Mouse (Mus musculus): ENCODE measurements around the gene Ipo8. TPM values are rescaled to one million over a fixed set of nuclear protein-coding genes. Genes with fewer than 3 reads are reported as not detected.
A peak's percentile ranks its signal among the peaks of the same experiment; 100 is the strongest.

Ipo8 gene
- 27.1 and 27.5 TPM in 2 replicates for polyA plus RNA-seq (2016; fragmentation: Nextera tagmentation; extraction: Ambion mirVana)

DNA sequence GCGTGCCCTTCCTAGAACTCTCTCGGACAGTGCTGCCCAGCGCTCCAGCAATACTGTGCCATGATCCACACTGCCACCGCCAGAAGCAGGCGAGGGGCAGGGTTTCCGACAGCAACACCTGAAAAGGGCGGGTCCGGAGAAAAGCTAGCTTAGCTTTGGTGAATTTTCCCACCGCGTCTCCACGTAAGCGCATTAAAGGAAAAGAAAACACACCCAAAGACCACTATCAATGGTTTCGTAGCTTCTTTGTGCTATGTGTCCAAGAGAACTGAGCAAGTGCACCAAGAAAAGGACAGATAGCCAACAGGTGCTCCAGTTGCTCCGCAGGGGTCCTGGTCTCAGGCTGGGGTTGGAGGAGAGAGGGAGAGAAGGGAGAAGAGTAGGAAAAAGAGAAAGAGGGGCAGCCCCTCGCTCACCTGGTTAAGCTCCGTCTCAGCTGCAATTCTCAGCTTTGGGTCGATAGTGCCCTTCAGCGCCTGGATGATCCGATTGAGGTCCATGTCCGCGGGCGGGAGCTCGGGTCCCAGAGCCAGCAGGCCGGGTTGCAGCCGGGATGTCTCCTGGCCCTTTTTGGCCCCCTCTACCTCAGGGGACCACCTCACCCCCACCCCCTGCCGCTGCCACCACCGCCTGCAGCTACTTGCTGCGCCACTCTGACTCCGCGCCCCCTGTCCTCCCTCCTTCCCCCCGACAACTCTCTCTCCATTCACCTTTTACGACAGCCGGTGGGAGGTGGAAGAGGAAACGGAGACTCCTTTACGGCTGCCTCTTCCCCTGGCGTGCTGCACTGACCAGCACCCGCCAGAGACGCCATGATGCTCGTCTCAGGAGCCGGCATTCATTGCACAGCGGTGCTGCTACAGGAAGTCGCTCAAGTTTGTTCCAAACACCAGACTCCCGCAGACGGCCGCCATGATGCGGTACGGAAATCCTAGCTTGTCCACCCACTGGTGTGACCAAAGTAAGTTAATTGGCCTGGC is at the start of gene Ipo8:
Ipo8 (minus strand) TSS at position 720 of the 980 bp plus-strand sequence.
- H3K4me3 ChIP-seq = peak within 1 kb of the TSS; percentile 83
- no peaks in the 10 kb centered on the region for H3K9me3 ChIP-seq (replicated peaks)
- H3K4me2 ChIP-seq (replicated peaks) = peak within 1 kb of the TSS; percentile 94
- H3K9ac ChIP-seq = peak within 1 kb of the TSS; percentile 69
- H3K27me3 ChIP-seq = no peaks in the 10 kb centered on the region
- H3K36me3 ChIP-seq = no peaks in the 10 kb centered on the region
- H3K27ac ChIP-seq = no peak within 1 kb of the TSS
- under 1% methylated on average over 47 of the region's 47 CpGs for WGBS
- ATAC-seq (ENCODE audit: low FRiP score) = peak; percentile 98
- H3K4me1 ChIP-seq = peaks cover 15% of the 10 kb centered on the region

DNA sequence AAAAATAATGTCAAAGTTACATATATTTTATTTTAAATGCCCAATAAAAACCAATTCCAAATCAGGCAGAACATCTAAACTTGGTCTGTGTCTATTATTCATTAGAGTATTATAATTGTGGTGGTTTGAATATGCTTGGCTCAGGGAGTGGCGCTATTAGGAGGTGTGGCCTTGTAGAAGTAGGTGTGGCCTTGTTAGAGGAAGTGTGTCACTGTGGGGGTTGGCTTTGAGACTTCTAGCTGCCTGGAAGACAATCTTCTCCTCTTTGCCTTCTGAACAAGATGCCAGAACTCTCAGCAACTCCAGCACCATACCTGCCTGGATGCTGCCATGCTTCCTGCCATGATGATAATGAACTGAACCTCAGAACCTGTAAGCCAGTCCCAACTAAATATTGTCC is 42.6 kb upstream of the Ipo8 start:
- no peaks in the 10 kb centered on the region for H3K4me1 ChIP-seq
- no peak overlapping the region for H3K9ac ChIP-seq
- no peak overlapping the region for H3K4me2 ChIP-seq (replicated peaks)
- no peak overlapping the region for H3K27ac ChIP-seq
- H3K27me3 ChIP-seq = no peaks in the 10 kb centered on the region
- no peak overlapping the region for H3K4me3 ChIP-seq
- 88% methylated on average over 1 of the region's 1 CpGs for WGBS
- no peak for ATAC-seq (ENCODE audit: low FRiP score)
- H3K9me3 ChIP-seq (replicated peaks) = no peaks in the 10 kb centered on the region
- no peaks in the 10 kb centered on the region; the same call in 1 of the 2 replicates for H3K36me3 ChIP-seq

DNA sequence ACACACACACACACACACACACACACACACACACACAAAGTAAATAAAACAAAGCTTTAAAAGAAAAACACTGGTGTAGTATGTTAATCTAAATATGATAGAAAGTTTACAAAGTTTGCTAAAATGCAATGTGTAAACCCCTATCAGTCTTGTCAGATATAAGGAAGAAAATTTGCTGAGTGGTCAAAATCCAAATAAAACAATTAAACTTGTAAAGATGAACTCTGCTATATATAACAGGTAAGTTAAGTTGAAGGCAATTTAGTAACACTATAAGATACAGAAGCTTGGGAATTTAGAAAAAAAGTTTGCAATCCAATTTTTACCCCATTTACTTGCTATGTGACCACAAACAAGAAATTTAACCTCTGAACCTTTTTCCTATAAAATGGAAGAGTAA is 14.4 kb upstream of the Ipo8 start:
- H3K4me3 ChIP-seq = no peak overlapping the region
- H3K36me3 ChIP-seq = peaks cover 2% of the 10 kb centered on the region; the same call in 1 of the 2 replicates
- H3K4me2 ChIP-seq (replicated peaks) = no peak overlapping the region
- no peak overlapping the region for H3K9ac ChIP-seq
- no peak for ATAC-seq (ENCODE audit: low FRiP score)
- no peak overlapping the region for H3K27ac ChIP-seq
- no peaks in the 10 kb centered on the region for H3K9me3 ChIP-seq (replicated peaks)
- H3K27me3 ChIP-seq = no peaks in the 10 kb centered on the region
- H3K4me1 ChIP-seq = no peaks in the 10 kb centered on the region

DNA sequence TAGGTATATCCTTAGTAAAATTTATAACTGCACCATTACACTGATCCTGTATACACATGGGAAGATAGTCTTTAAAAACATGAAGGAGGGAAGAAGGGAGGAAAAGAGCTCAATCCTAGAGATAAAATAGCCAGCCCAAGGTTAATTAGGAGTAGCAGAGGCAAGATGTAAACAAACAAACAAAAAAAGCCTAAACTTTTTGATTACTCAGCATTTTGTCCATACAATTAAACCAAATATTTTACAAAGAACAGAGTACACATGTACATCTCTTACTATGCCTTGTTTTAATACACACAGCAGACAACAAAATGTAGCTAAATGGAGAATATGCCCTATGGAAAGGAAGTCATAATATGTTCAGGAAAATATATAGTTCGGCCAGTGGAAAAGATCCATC is 10.5 kb upstream of the Ipo8 start:
- H3K4me1 ChIP-seq = no peaks in the 10 kb centered on the region
- no peaks in the 10 kb centered on the region for H3K27me3 ChIP-seq
- no peaks in the 10 kb centered on the region for H3K36me3 ChIP-seq
- no peak overlapping the region for H3K9ac ChIP-seq
- WGBS = 89% methylated on average over 1 of the region's 1 CpGs
- H3K4me2 ChIP-seq (replicated peaks) = no peak overlapping the region
- ATAC-seq (ENCODE audit: low FRiP score) = no peak
- H3K9me3 ChIP-seq (replicated peaks) = no peaks in the 10 kb centered on the region
- H3K27ac ChIP-seq = no peak overlapping the region
- no peak overlapping the region for H3K4me3 ChIP-seq

DNA sequence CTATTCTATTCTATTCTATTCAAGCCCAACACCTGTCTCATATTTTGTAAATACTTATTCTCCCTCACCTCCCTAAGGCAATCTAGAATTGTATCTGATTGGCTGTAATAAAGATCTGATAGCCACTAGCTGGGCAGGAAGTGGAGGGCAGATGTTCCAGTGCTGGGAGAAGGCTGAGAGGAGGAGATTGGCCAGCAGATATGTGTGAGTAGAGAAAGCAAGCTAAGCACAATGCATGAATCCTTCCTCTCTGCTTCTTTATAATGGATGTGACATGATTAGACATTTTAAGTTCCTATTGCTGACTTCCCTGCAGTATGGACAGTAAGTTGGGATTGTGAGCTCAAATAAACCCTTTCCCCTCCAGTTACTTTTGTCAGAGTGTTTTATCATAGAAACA is 7.2 kb upstream of the Ipo8 start:
- Histone ChIP-seq H3K36me3 (no peaks in the 10 kb centered on the region), H3K9me3 (replicated peaks) (no peaks in the 10 kb centered on the region), H3K4me1 (no peaks in the 10 kb centered on the region), H3K9ac (no peak overlapping the region), H3K27ac (no peak overlapping the region), H3K4me3 (no peak overlapping the region), H3K27me3 (no peaks in the 10 kb centered on the region), H3K4me2 (replicated peaks) (no peak overlapping the region)
- no peak for ATAC-seq (ENCODE audit: low FRiP score)

DNA sequence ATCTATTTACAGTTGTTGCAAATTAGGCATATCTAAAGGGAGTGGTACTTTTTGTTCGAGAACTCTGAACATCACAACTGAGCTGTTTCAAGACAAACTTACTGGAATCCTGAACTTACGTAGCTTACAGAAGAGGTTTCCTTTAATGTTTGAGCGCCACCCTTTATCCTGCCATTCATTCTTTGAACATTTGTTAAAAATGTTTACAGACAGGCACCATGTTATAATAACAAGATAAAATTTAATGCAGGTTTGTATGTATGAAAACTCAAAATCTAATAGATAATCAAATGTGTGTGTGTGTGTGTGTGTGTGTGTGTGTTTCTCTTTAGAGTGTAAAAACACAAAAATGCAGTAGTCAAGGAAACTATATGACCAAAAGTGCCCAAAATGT is 458 bp upstream of the Ipo8 start:
- WGBS = 34% methylated on average over 3 of the region's 3 CpGs
- Histone ChIP-seq H3K4me1 (peaks cover 15% of the 10 kb centered on the region), H3K9me3 (replicated peaks) (no peaks in the 10 kb centered on the region), H3K9ac (no peak overlapping the region), H3K36me3 (no peaks in the 10 kb centered on the region), H3K27ac (no peak overlapping the region), H3K4me3 (peak overlapping the region; percentile 83), H3K4me2 (replicated peaks) (peak overlapping the region; percentile 94), H3K27me3 (no peaks in the 10 kb centered on the region)
- ATAC-seq (ENCODE audit: low FRiP score) = no peak

DNA sequence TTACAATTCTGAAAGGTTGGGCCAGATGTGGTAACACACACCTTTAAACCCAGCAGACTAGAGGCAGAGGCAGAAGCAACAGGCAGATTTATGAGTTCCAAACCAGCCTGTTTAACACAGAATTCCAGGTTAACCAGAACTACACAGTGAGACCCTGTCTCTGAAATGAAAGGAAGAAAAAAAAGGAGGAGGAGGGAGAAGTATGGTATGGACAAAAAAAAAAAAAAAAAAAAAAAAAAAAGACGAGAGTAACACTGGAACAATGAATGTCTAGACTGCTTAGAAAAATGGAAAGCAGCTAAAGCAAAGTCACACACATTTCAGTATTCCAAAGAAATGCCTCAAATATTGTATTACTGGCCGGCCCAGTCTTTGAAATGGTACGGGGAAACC is 916 bp downstream of the Ipo8 start:
- WGBS = 1% methylated on average over 3 of the region's 3 CpGs
- Histone ChIP-seq H3K9ac (peak overlapping the region; percentile 69), H3K27ac (no peak overlapping the region), H3K4me2 (replicated peaks) (peak overlapping the region; percentile 94), H3K9me3 (replicated peaks) (no peaks in the 10 kb centered on the region), H3K4me3 (peak overlapping the region; percentile 83), H3K27me3 (no peaks in the 10 kb centered on the region), H3K36me3 (no peaks in the 10 kb centered on the region), H3K4me1 (peaks cover 15% of the 10 kb centered on the region)
- no peak for ATAC-seq (ENCODE audit: low FRiP score)

DNA sequence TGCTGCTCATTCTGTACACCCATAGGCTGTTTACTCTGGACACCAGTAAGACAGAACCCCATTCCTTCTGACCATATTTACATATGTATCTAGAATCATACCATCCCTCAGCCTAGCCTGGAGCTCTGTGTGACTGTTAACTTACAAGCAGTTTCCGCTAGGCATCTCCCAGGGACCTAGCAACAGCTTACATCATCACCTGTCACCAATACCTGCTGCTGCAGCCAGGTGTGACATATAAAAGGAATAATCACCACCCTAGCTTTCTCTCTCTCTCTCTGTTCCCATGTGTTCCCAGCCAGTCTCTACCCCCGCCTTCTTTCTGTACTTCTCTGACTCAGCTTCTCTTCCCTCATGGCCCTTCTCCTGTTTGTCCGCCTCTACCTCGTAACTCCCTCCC is 5.1 kb downstream of the Ipo8 start:
- H3K27ac ChIP-seq = no peak overlapping the region
- H3K9ac ChIP-seq = no peak overlapping the region
- 94% methylated on average over 4 of the region's 4 CpGs for WGBS
- H3K4me2 ChIP-seq (replicated peaks) = no peak overlapping the region
- H3K27me3 ChIP-seq = no peaks in the 10 kb centered on the region
- H3K36me3 ChIP-seq = peaks cover 15% of the 10 kb centered on the region
- no peak overlapping the region for H3K4me3 ChIP-seq
- peaks cover 15% of the 10 kb centered on the region for H3K4me1 ChIP-seq
- no peak for ATAC-seq (ENCODE audit: low FRiP score)
- H3K9me3 ChIP-seq (replicated peaks) = no peaks in the 10 kb centered on the region

DNA sequence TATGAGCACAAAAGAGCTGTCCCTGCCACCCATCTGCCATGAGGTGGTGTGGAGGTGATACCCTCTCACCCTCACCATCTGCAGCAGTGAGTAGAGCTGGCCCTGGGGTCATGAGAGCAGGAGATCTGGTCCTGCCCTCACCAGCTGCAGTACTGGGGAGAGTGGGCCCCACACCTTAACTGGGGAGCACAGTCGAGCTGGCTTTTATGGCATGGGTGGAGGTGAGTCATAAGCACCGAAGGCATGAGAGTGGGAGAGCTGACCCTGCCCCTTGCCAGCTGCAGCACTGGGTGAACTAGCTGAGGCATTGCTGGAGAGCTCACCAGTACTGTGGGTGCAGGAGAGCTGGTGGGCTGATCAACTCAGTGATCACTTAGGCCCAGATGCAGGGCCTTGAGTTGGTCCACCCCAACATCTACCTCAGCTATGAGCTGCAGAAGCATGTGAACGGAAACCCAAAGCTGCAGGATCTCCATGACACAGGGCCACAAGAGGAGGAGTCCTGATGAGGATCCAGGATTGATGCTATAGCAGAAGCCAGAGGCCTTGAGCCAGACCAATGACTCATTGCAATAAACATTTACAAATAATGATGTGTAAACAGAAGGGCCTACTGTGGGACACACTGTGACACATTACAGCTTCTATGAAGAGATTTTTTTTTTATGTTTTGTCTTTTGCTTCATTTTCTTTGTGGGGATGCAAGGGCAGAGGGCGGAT is 12.5 kb downstream of the Ipo8 start:
- 90% methylated on average over 4 of the region's 4 CpGs for WGBS
- Histone ChIP-seq H3K4me3 (no peak overlapping the region), H3K27me3 (no peaks in the 10 kb centered on the region), H3K4me1 (no peaks in the 10 kb centered on the region), H3K4me2 (replicated peaks) (no peak overlapping the region), H3K9ac (no peak overlapping the region), H3K9me3 (replicated peaks) (no peaks in the 10 kb centered on the region), H3K27ac (no peak overlapping the region), H3K36me3 (peaks cover 42% of the 10 kb centered on the region)
- ATAC-seq (ENCODE audit: low FRiP score) = no peak

DNA sequence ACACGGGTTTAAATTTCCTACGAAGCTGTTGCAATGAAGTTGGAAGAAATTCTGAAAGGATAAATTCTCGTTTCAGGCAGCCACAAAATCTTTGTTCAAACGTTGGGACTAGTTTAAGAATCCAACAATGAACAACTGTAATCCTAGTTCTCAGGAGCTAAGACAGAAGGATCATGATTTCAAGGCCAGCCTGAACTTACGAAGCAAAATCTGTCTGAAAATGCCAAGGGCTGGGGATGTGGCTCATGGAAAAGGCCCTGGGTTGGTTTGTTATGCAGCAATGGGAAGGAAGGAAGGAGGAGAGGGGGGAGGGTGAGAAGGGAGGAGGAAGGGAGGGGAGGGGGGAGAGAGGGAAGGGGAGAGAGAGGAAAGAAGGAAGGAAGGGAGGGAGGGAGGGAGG is 14.5 kb downstream of the Ipo8 start:
- Histone ChIP-seq H3K9me3 (replicated peaks) (no peaks in the 10 kb centered on the region), H3K4me3 (no peak overlapping the region), H3K9ac (no peak overlapping the region), H3K4me2 (replicated peaks) (no peak overlapping the region), H3K36me3 (peaks cover 45% of the 10 kb centered on the region), H3K4me1 (no peaks in the 10 kb centered on the region), H3K27me3 (no peaks in the 10 kb centered on the region), H3K27ac (no peak overlapping the region)
- ATAC-seq (ENCODE audit: low FRiP score) = no peak
- WGBS = 88% methylated on average over 5 of the region's 5 CpGs

DNA sequence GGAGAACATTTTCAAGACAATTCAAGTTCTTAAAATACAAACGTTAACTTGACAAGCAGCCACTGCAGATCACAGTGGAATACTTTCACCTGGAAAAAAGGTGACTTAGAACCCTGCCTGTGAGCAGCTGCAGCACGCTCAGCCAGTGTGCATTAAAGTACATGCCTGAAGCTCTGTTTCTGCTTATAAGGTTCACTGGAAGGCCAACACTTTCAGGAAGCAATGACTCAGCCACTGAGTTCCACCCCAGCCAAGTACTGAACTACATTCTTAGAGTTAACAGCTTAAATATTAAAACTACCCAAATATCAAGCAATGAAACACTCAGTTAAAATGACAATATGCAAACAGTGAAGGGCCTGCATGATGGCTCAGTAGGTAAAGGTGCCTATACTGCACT is 20.1 kb downstream of the Ipo8 start:
- no peak overlapping the region for H3K27ac ChIP-seq
- H3K4me2 ChIP-seq (replicated peaks) = no peak overlapping the region
- H3K36me3 ChIP-seq = peaks cover 49% of the 10 kb centered on the region
- WGBS = 91% methylated on average over 2 of the region's 2 CpGs
- no peak overlapping the region for H3K4me3 ChIP-seq
- no peak overlapping the region for H3K9ac ChIP-seq
- H3K27me3 ChIP-seq = no peaks in the 10 kb centered on the region
- H3K4me1 ChIP-seq = no peaks in the 10 kb centered on the region
- ATAC-seq (ENCODE audit: low FRiP score) = no peak
- H3K9me3 ChIP-seq (replicated peaks) = no peaks in the 10 kb centered on the region

DNA sequence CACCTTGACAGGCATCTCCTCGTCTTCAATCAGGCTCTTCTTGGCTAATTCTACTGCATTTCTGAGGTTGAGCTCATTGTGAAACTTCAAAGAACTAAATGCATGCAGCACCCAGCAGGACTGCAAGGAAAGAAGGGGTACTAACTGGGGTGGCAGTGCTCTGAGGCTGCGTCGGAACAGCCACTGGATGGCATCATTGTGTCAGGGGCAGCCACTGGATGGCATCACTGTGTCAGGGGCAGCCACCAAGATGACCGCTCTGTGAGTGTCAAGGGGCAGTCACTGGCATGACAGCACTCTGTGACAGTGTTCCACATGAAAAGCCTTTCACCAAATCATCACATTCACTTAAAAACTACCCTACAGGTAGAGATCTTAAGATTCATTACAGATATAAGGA is 31.5 kb downstream of the Ipo8 start:
- no peak overlapping the region for H3K4me2 ChIP-seq (replicated peaks)
- no peak overlapping the region for H3K4me3 ChIP-seq
- H3K27ac ChIP-seq = no peak overlapping the region
- no peak for ATAC-seq (ENCODE audit: low FRiP score)
- H3K27me3 ChIP-seq = no peaks in the 10 kb centered on the region
- no peak overlapping the region for H3K9ac ChIP-seq
- H3K36me3 ChIP-seq = peaks cover 48% of the 10 kb centered on the region
- H3K4me1 ChIP-seq = no peaks in the 10 kb centered on the region
- WGBS = 83% methylated on average over 4 of the region's 4 CpGs
- no peaks in the 10 kb centered on the region for H3K9me3 ChIP-seq (replicated peaks)
